In the genomic region with DNA sequence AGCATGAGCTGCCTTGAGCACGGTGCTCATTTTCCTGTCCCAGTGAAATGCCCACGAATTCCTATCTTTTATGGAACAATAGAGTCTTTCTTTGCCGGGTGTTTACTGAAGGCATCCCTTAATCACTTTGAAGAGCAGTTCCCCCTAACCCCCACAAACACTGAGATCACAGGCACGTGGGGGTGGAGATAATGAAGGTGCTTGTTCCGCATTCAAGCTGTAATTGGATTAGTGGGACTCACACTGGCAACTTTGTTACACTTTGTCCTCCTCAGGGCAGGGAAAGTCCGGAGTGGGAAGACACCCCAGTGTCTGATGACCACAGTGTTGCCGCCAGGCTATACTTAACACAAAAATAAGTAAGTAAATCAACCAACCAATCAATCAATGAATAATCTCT, we compare ENCODE assay signal across 23 mouse cellular contexts. TPM values are rescaled to one million over a fixed set of nuclear protein-coding genes. Genes with fewer than 3 reads are reported as not detected.
DNase-seq lines count a peak whose midpoint lies in the region; ATAC-seq and TF ChIP-seq lines count a peak whose summit lies in the region.
"Had no signal": no experiment of that assay in that cellular context is flagged by ENCODE, and none has a peak within 500 bp of the region (broad histone marks: within the 10 kb centered on the region; RNA-seq: fewer than 3 reads in every experiment).

No protein-coding gene starts in this region.

- ATAC-seq in intestine, embryonic 15.5 days = peak; percentile 70
- no peak for ATAC-seq in forebrain, embryonic 13.5 days
- ATAC-seq: CD4-positive, CD25-positive, alpha-beta regulatory T cell, adult 4 months; forebrain, embryonic 16.5 days; Patski had no signal

- H3K27me3 ChIP-seq in MEL (ENCODE audit: control insufficient read depth in 1 of 2, insufficient read depth in 2 of 2, low read length in 2 of 2) = peaks cover 3% of the 10 kb centered on the region in 2 experiments
- no peaks in the 10 kb centered on the region for H3K27me3 ChIP-seq in intestine, embryonic 15.5 days (replicated peaks)
- peaks cover 6% of the 10 kb centered on the region; the same call in 1 of the 2 replicates for H3K27me3 ChIP-seq in forebrain, embryonic 13.5 days
- H3K27me3 ChIP-seq: embryonic facial prominence, embryonic 12.5 days; heart, embryonic 15.5 days; Patski had no signal

- TF ChIP-seq CTCF in MEL (IDR thresholded peaks at IDR 0.05 in 2 of 3, conservative IDR thresholded peaks at IDR 0.05 in 1 of 3; ENCODE audit: control insufficient read depth in 1 of 3, insufficient read depth in 1 of 3, low read depth in 2 of 3, low read length in 3 of 3, poor library complexity in 1 of 3, severe bottlenecking in 1 of 3) = no peak

- no peak for TF ChIP-seq POLR2A in MEL (IDR thresholded peaks at IDR 0.05; ENCODE audit: control insufficient read depth in 1 of 2, insufficient read depth in 1 of 2, low read depth in 1 of 2, low read length in 2 of 2, poor library complexity in 1 of 2)

- H3K9me3 ChIP-seq in MEL (replicated peaks; ENCODE audit: insufficient read depth, low read length) = no peaks in the 10 kb centered on the region
- no peaks in the 10 kb centered on the region for H3K9me3 ChIP-seq in intestine, embryonic 15.5 days
- no peaks in the 10 kb centered on the region for H3K9me3 ChIP-seq in forebrain, embryonic 13.5 days (replicated peaks)
- H3K9me3 ChIP-seq: embryonic facial prominence, embryonic 12.5 days; G1E; heart, embryonic 15.5 days; hindbrain, embryonic 10.5 days had no signal

- no peak for TF ChIP-seq EP300 in MEL (IDR thresholded peaks at IDR 0.05; ENCODE audit: low read depth in 1 of 2, low read length in 2 of 2)

- TF ChIP-seq RAD21 in MEL (IDR thresholded peaks at IDR 0.05; ENCODE audit: low read depth, low read length) = no peak

- H3K4me1 ChIP-seq in MEL (ENCODE audit: control insufficient read depth in 1 of 2, insufficient read depth in 2 of 2, low read length in 2 of 2) = no peaks in the 10 kb centered on the region
- H3K4me1 ChIP-seq in intestine, embryonic 15.5 days (replicated peaks) = 0 out of 2 replicates have a peak, but pooled peaks cover 2% of the 10 kb centered on the region
- no peaks in the 10 kb centered on the region for H3K4me1 ChIP-seq in forebrain, embryonic 13.5 days
- H3K4me1 ChIP-seq: embryonic facial prominence, embryonic 12.5 days had no signal

- no peak overlapping the region for H3K27ac ChIP-seq in MEL (ENCODE audit: control insufficient read depth, low read depth, low read length)
- H3K27ac ChIP-seq in intestine, embryonic 15.5 days = no peak overlapping the region
- H3K27ac ChIP-seq in forebrain, embryonic 13.5 days = no peak overlapping the region
- H3K27ac ChIP-seq: embryonic facial prominence, embryonic 12.5 days; heart, embryonic 15.5 days; hindbrain, embryonic 10.5 days; hindbrain, embryonic 14.5 days had no signal

- no peak overlapping the region for H3K4me2 ChIP-seq in intestine, embryonic 15.5 days (replicated peaks)
- H3K4me2 ChIP-seq in forebrain, embryonic 13.5 days = no peak overlapping the region
- H3K4me2 ChIP-seq: embryonic facial prominence, embryonic 12.5 days; heart, embryonic 15.5 days; hindbrain, embryonic 14.5 days had no signal

- H3K4me3 ChIP-seq in MEL (ENCODE audit: control insufficient read depth in 1 of 2, insufficient read depth in 1 of 2, low read depth in 2 of 2, low read length in 2 of 2) = no peak overlapping the region
- no peak overlapping the region for H3K4me3 ChIP-seq in intestine, embryonic 15.5 days (replicated peaks)
- no peak overlapping the region for H3K4me3 ChIP-seq in forebrain, embryonic 13.5 days
- H3K4me3 ChIP-seq: embryonic facial prominence, embryonic 12.5 days; heart, embryonic 15.5 days; hindbrain, embryonic 10.5 days had no signal

- H3K79me2 ChIP-seq in MEL (ENCODE audit: control insufficient read depth, insufficient read depth, low read length, poor library complexity) = no peaks in the 10 kb centered on the region

- 20% methylated on average over 7 of the region's 7 CpGs for WGBS in intestine, embryonic 15.5 days
- 2% methylated on average over 7 of the region's 7 CpGs for WGBS in forebrain, embryonic 13.5 days

- no peaks in the 10 kb centered on the region for H3K36me3 ChIP-seq in MEL (ENCODE audit: control insufficient read depth in 1 of 2, insufficient read depth in 2 of 2, low read length in 2 of 2)
- no peaks in the 10 kb centered on the region for H3K36me3 ChIP-seq in intestine, embryonic 15.5 days
- no peaks in the 10 kb centered on the region for H3K36me3 ChIP-seq in forebrain, embryonic 13.5 days (ENCODE audit: poor library complexity, severe bottlenecking)
- H3K36me3 ChIP-seq: embryonic facial prominence, embryonic 12.5 days; G1E; heart, embryonic 15.5 days; hindbrain, embryonic 10.5 days had no signal

- peak; percentile 36 for DNase-seq in embryo, embryonic 9.5 days (ENCODE audit: extremely low spot score)
- DNase-seq in embryo, embryonic 10.5 days (ENCODE audit: low spot score) = no peak
- peak; percentile 15 for DNase-seq in MEL (ENCODE audit: low read depth, low spot score)
- DNase-seq in retina, postnatal 1 day = peak; percentile 79
- DNase-seq in liver = no peak
- DNase-seq in urinary bladder, postnatal 4 days (ENCODE audit: low spot score in 2 of 2) = no peak
- DNase-seq: adrenal gland, adult 2 months; adrenal gland, postnatal 25 days; B cell, adult 2 months; cerebellum, adult 18-20 months; cerebellum, postnatal 10 days; embryo, embryonic 11 days; gastrocnemius, postnatal 14 days had no signal

- H3K9ac ChIP-seq in MEL (ENCODE audit: control insufficient read depth, low read depth, low read length, poor library complexity, severe bottlenecking) = no peak overlapping the region
- H3K9ac ChIP-seq in intestine, embryonic 15.5 days = no peak overlapping the region
- H3K9ac ChIP-seq in forebrain, embryonic 13.5 days = no peak overlapping the region
- H3K9ac ChIP-seq: embryonic facial prominence, embryonic 12.5 days; heart, embryonic 15.5 days; hindbrain, embryonic 14.5 days had no signal

TF ChIP-seq in MEL, 35 proteins besides CTCF, POLR2A, EP300 and RAD21:
- TF ChIP-seq MYC (IDR thresholded peaks at IDR 0.05; ENCODE audit: low read depth, low read length) (no peak), CHD1 (IDR thresholded peaks at IDR 0.05; ENCODE audit: low read depth, low read length) (no peak), BHLHE40 (IDR thresholded peaks at IDR 0.05; ENCODE audit: borderline replicate concordance, low read depth, low read length) (peak; percentile 67; the same call in 1 of the 2 replicates)

RNA-seq across cellular contexts. Expression of a gene that starts 29.3 kb away (rescaled TPM):
- total RNA-seq in MEL (2012; rRNA removed) = 2.0 and 4.6 TPM in 2 replicates
- 1 to 10 TPM in 1 of 2 experiments, not detected in 1; 4.6 TPM for polyA plus RNA-seq in MEL (2012; ENCODE audit: insufficient read depth in 1 of 2, insufficient read length in 2 of 2, low read depth in 1 of 2, low replicate concordance in 2 of 2, missing spikeins in 1 of 2)
- 72.3 and 79.5 TPM in 2 replicates for polyA plus RNA-seq in intestine, embryonic 15.5 days (2015; fragmentation: Nextera tagmentation; extraction: Ambion mirVana)
- polyA plus RNA-seq in forebrain, embryonic 13.5 days (2015; fragmentation: Nextera tagmentation; extraction: Ambion mirVana) = 61.4 and 63.5 TPM in 2 replicates

Comparison
In these comparisons a context has a peak if more than half of its experiments do, and no peak if none do; other contexts are left out.
1. DNase-seq: peak in embryo, embryonic 9.5 days (single experiment), MEL (single experiment) and retina, postnatal 1 day (single experiment); none in embryo, embryonic 10.5 days (single experiment), liver (single experiment) and urinary bladder, postnatal 4 days (0 of 2).